Mouse (Mus musculus) heart, postnatal 0 days (tissue): ENCODE data around the gene Rag2. TPM values are rescaled to one million over a fixed set of nuclear protein-coding genes. Genes with fewer than 3 reads are reported as not detected.
A peak's percentile ranks its signal among the peaks of the same experiment; 100 is the strongest.

Experiments
- ATAC-seq: fragments of 200-750 bp; cut with Nextera tagmentation; 2 replicates; pipeline ENCODE4 v1.8.0; 2017; ENCODE audit warnings: low read depth, moderate number of reproducible peaks, moderate library complexity; ENCODE audit not compliant: insufficient read depth
- DNase-seq: peaks from one replicate; pipeline ENCODE4 v3.0.0-alpha.2; 2016; ENCODE audit warnings: low spot score
- H3K27ac ChIP-seq: fragments of 300-500 bp; sonication (generic); 2 replicates; pipeline ENCODE4 v1.5.1; 2014; ENCODE audit warnings: low read depth, mild to moderate bottlenecking
- H3K27me3 ChIP-seq: fragments of 300-500 bp; sonication (generic); 2 replicates; pipeline ENCODE4 v1.6.1; 2014; ENCODE audit warnings: low read length, mixed read lengths; ENCODE audit not compliant: control insufficient read depth, insufficient read depth
- H3K36me3 ChIP-seq: fragments of 300-500 bp; sonication (generic); replicated peaks from 2 replicates; pipeline ENCODE4 v1.6.1; 2014; ENCODE audit warnings: low read length, mixed read lengths; ENCODE audit not compliant: control insufficient read depth, insufficient read depth
- H3K4me1 ChIP-seq: fragments of 300-500 bp; sonication (generic); 2 replicates; pipeline ENCODE4 v1.6.1; 2014; ENCODE audit warnings: antibody characterized with exemption; ENCODE audit not compliant: control insufficient read depth, insufficient read depth
- H3K4me2 ChIP-seq: fragments of 300-500 bp; sonication (generic); 2 replicates; pipeline ENCODE4 v1.6.1; 2014; ENCODE audit warnings: low read depth, mild to moderate bottlenecking, low read length, moderate library complexity
- H3K4me3 ChIP-seq: fragments of 300-500 bp; sonication (generic); 2 replicates; pipeline ENCODE4 v1.5.1; 2014; ENCODE audit warnings: low read depth, low read length
- H3K9ac ChIP-seq: fragments of 300-500 bp; sonication (generic); replicated peaks from 2 replicates; pipeline ENCODE4 v1.6.1; 2014; ENCODE audit warnings: low read depth, low read length, mixed read lengths
- H3K9me3 ChIP-seq: fragments of 300-500 bp; sonication (generic); replicated peaks from 2 replicates; pipeline ENCODE4 v1.6.1; 2016; ENCODE audit warnings: low read length; ENCODE audit not compliant: control insufficient read depth
- CTCF ChIP-seq: IDR thresholded peaks from 2 replicates; pipeline ENCODE4 v1.5.1; 2016; ENCODE audit warnings: antibody characterized with exemption, control low read depth, low read depth
- EP300 ChIP-seq: IDR thresholded peaks from 2 replicates; pipeline ENCODE4 v1.6.1; 2016; ENCODE audit warnings: antibody characterized with exemption, low read depth
- WGBS: fragments of 180-500 bp; shearing (Covaris S2); extraction: QIAGEN DNeasy Blood & Tissue Kit; methylation state at CpG from one replicate; pipeline ENCODE4 v1.1.7; 2014; 5-methylcytosine and 5-hydroxymethylcytosine counted together
- polyA plus RNA-seq: library from polyadenylated mRNA; unstranded; fragments of >200 nt; fragmentation: Nextera tagmentation; extraction: Ambion mirVana; gene quantifications from 2 replicates; pipeline ENCODE4 v1.2.1, GENCODE M21; 2015
- total RNA-seq: library from RNA; depleted of rRNA; stranded (reverse); fragments of >200 nt; gene quantifications from 2 replicates; pipeline ENCODE4 v1.2.3, GENCODE M21; 2014; ENCODE audit warnings: low replicate concordance

Gene Rag2
- total and polyA plus RNA-seq, 2 experiments from 2014 or later: not detected

GRCm38 (mm10) chr2:101645841-101646240, 21.3 kb downstream of the Rag2 start:
- no peak overlapping the region for H3K4me2 ChIP-seq
- H3K36me3 ChIP-seq: no peaks in the 10 kb centered on the region; the same call in 1 of the 2 replicates
- no peaks in the 10 kb centered on the region for H3K27me3 ChIP-seq
- no peaks in the 10 kb centered on the region for H3K4me1 ChIP-seq
- 91% methylated on average over 1 of the region's 1 CpGs for WGBS
- TF ChIP-seq EP300 (no peak), CTCF (no peak)
- no peak overlapping the region for H3K9ac ChIP-seq
- no peaks in the 10 kb centered on the region for H3K9me3 ChIP-seq
- H3K27ac ChIP-seq: no peak overlapping the region
- no peak for DNase-seq
- ATAC-seq: no peak
- H3K4me3 ChIP-seq: peak overlapping the region; percentile 16; the same call in 1 of the 2 replicates

DNA sequence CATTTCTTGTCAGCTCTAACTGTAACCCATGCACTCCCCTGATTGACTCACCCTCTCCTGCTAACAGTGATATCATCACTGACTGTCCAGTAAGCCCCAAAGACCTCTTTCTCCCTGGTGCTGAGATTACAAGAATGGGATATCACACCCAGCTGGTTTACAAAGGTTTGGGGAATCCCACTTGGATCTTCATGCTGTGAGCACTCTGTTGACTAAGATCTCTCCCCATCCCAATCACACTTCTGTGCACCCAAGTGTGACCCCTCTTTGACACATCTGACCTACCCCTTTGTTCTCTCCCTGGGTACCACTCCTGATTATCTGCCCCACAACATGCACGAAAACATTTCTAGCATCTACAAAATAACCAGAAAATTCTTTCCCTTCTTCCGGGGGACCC, 23.8 kb downstream of the Rag2 start:
- ATAC-seq (no peak), DNase-seq (no peak)
- WGBS: 66% methylated on average over 2 of the region's 2 CpGs
- H3K27ac ChIP-seq: no peak overlapping the region
- H3K9ac ChIP-seq: no peak overlapping the region
- no peaks in the 10 kb centered on the region for H3K9me3 ChIP-seq
- TF ChIP-seq EP300 (no peak), CTCF (no peak)
- no peaks in the 10 kb centered on the region; the same call in 1 of the 2 replicates for H3K27me3 ChIP-seq
- peak overlapping the region; percentile 29; the same call in 1 of the 2 replicates for H3K4me3 ChIP-seq
- no peaks in the 10 kb centered on the region; the same call in 1 of the 2 replicates for H3K36me3 ChIP-seq
- H3K4me1 ChIP-seq: no peaks in the 10 kb centered on the region
- no peak overlapping the region for H3K4me2 ChIP-seq

DNA sequence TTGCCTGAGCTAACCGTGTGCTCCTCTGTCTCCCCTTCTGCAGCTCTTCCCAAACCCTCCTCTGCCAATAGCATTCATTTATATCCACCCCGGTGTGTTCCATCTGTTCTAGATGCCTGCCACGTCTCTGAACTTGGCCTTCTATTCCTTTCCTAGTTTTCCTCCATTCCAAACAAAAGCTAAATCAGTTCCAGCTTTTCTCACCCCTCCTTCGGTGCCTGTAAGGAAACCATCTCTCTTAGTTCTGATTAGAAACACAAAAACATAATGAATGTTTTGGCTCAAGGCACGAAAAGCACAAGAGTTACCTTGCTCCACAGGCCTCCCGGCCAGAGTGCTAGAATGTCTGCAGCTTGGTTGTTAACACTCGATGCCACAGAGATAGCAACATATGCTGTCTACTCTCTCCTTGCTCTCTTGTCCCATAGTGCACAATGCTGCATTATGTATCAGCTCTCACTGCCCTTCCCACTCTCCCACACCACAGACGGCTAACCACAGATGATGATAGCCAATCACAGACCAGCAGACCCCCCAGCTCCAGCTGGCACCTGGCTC, 24.7 kb downstream of the Rag2 start, which contains the start of the genes Rag1 and B230118H07Rik:
Gene Rag1 (minus strand): TSS at position 388 of the 558 bp plus-strand sequence.
Gene B230118H07Rik (minus strand): TSS at position 419 of the 558 bp plus-strand sequence.
- TF ChIP-seq EP300 (no peak), CTCF (no peak)
- no peak within 1 kb of the TSS for H3K9ac ChIP-seq
- no peaks in the 10 kb centered on the region; the same call in 1 of the 2 replicates for H3K27me3 ChIP-seq
- H3K4me2 ChIP-seq: peak within 1 kb of the TSS; percentile 22; the same call in 1 of the 2 replicates
- no peak for DNase-seq
- peak within 1 kb of the TSS; percentile 29; the same call in 1 of the 2 replicates for H3K4me3 ChIP-seq
- ATAC-seq: no peak
- WGBS: 27% methylated on average over 8 of the region's 8 CpGs
- H3K9me3 ChIP-seq: no peaks in the 10 kb centered on the region
- H3K27ac ChIP-seq: no peak within 1 kb of the TSS
- H3K4me1 ChIP-seq: no peaks in the 10 kb centered on the region
- H3K36me3 ChIP-seq: no peaks in the 10 kb centered on the region

GRCm38 (mm10) chr2:101650446-101650845, 25.9 kb downstream of the Rag2 start:
- TF ChIP-seq EP300 (no peak), CTCF (no peak)
- no peak overlapping the region for H3K4me2 ChIP-seq
- H3K36me3 ChIP-seq: no peaks in the 10 kb centered on the region
- no peak overlapping the region for H3K27ac ChIP-seq
- no peaks in the 10 kb centered on the region; the same call in 1 of the 2 replicates for H3K27me3 ChIP-seq
- no peak overlapping the region for H3K9ac ChIP-seq
- DNase-seq (no peak), ATAC-seq (no peak)
- WGBS: 29% methylated on average over 1 of the region's 1 CpGs
- no peaks in the 10 kb centered on the region for H3K9me3 ChIP-seq
- H3K4me1 ChIP-seq: no peaks in the 10 kb centered on the region
- H3K4me3 ChIP-seq: no peak overlapping the region

- DNase-seq (no peak), ATAC-seq (0 out of 2 replicates have a peak, but pooled peaks have one; percentile 33)
- H3K36me3 ChIP-seq: no peaks in the 10 kb centered on the region
- TF ChIP-seq CTCF (no peak), EP300 (no peak)
- H3K27ac ChIP-seq: no peak overlapping the region
- peak overlapping the region; percentile 70 for H3K4me2 ChIP-seq
- no peaks in the 10 kb centered on the region; the same call in 1 of the 2 replicates for H3K27me3 ChIP-seq
- H3K4me1 ChIP-seq: no peaks in the 10 kb centered on the region
- H3K9ac ChIP-seq: 0 out of 2 replicates have a peak overlapping the region, but pooled peaks have one; percentile 16
- peak overlapping the region; percentile 29 for H3K4me3 ChIP-seq
- WGBS: 35% methylated on average over 14 of the region's 14 CpGs
- H3K9me3 ChIP-seq: no peaks in the 10 kb centered on the region
Observed at GRCm38 (mm10) chr2:101652204-101652920, 27.8 kb downstream of the Rag2 start.
